Mouse (Mus musculus) embryonic fibroblast, embryonic 13.5 days (primary cell): ENCODE measurements around the gene Lrba.

Source experiments
- CTCF ChIP-seq: IDR thresholded peaks from 2 replicates; pipeline ENCODE4 v1.5.1; 2011; ENCODE audit warnings: mild to moderate bottlenecking, control low read depth, low read length, moderate library complexity, borderline replicate concordance; ENCODE audit not compliant: insufficient read depth
- POLR2A ChIP-seq: IDR thresholded peaks from 2 replicates; pipeline ENCODE4 v1.6.1; 2011; ENCODE audit warnings: low read depth, mild to moderate bottlenecking, control low read depth, low read length, moderate library complexity

- no peak for TF ChIP-seq CTCF
- TF ChIP-seq POLR2A, result no peak
Measured at GRCm38 (mm10) chr3:86725113-86725512, 500.6 kb downstream of the Lrba start.
